Mouse (Mus musculus) spleen, postnatal 10 days (tissue): ENCODE measurements at regions not wholly inside any gene's neighbourhood (a gene's known extent, or its start where the extent isn't known, plus 50 kb on each side); places are given as distances from the start of the nearest gene placed in this dataset.
"Not testable (repeated sequence)": the region's sequence is repeated elsewhere in the genome, so short reads cannot be mapped to it uniquely, and the experiment has no call there.

Experiments used
- DNase-seq, 2 experiments: peaks; one replicate each; pipeline ENCODE4 v3.0.0; 2021 to 2022; ENCODE audit warnings: low spot score in 2 of 2

GRCm38 (mm10) chr9:85920745-85921614 lies 78.8 kb downstream of the Tpbg start:
- no peak for DNase-seq

- DNase-seq: no peak
These were observed 83.1 kb downstream of the Tpbg start for GRCm38 (mm10) chr9:85925259-85925658.

GRCm38 (mm10) chr9:85932209-85932608 lies 90.0 kb downstream of the Tpbg start:
- DNase-seq: no peak

GRCm38 (mm10) chr9:85943066-85943684 lies 101.0 kb downstream of the Tpbg start:
- not testable (repeated sequence) for DNase-seq

GRCm38 (mm10) chr9:85948495-85949137 lies 106.4 kb downstream of the Tpbg start:
- DNase-seq: no peak

- no peak for DNase-seq
These were observed 109.6 kb downstream of the Tpbg start for GRCm38 (mm10) chr9:85951777-85952176.

GRCm38 (mm10) chr9:85970076-85970475 lies 127.9 kb downstream of the Tpbg start:
- DNase-seq: no peak

- no peak for DNase-seq
These were observed 139.2 kb downstream of the Tpbg start for GRCm38 (mm10) chr9:85981428-85981827.

- not testable (repeated sequence) for DNase-seq
These were observed 141.3 kb downstream of the Tpbg start for GRCm38 (mm10) chr9:85983516-85983915.

- DNase-seq: no peak
These were observed 143.5 kb downstream of the Tpbg start for GRCm38 (mm10) chr9:85985671-85986070.

- DNase-seq: no peak
These were observed 144.0 kb downstream of the Tpbg start for GRCm38 (mm10) chr9:85986142-85986541.

- DNase-seq: no peak
These were observed 160.8 kb downstream of the Tpbg start for GRCm38 (mm10) chr9:86002996-86003395.

- no peak for DNase-seq
These were observed 169.5 kb downstream of the Tpbg start for GRCm38 (mm10) chr9:86011661-86012060.

GRCm38 (mm10) chr9:86015841-86016240 lies 173.7 kb downstream of the Tpbg start:
- DNase-seq: no peak

- DNase-seq: no peak
These were observed 178.0 kb downstream of the Tpbg start for GRCm38 (mm10) chr9:86020133-86020532.

GRCm38 (mm10) chr9:86020765-86021164 lies 178.6 kb downstream of the Tpbg start:
- DNase-seq: no peak

GRCm38 (mm10) chr9:86030738-86031137 lies 188.6 kb downstream of the Tpbg start:
- DNase-seq: no peak

- DNase-seq: no peak
These were observed 201.9 kb downstream of the Tpbg start for GRCm38 (mm10) chr9:86044098-86044497.

GRCm38 (mm10) chr9:86058116-86058515 lies 215.9 kb downstream of the Tpbg start:
- no peak for DNase-seq

GRCm38 (mm10) chr9:86060049-86060448 lies 217.9 kb downstream of the Tpbg start:
- no peak for DNase-seq

GRCm38 (mm10) chr9:86061230-86061629 lies 219.1 kb downstream of the Tpbg start:
- no peak for DNase-seq

- no peak for DNase-seq
These were observed 237.1 kb downstream of the Tpbg start for GRCm38 (mm10) chr9:86079275-86079674.

- DNase-seq: no peak
These were observed 239.7 kb downstream of the Tpbg start for GRCm38 (mm10) chr9:86081873-86082272.
